Mouse (Mus musculus) hindbrain, embryonic 10.5 days (tissue): Measurements from ENCODE around the gene Sphk2. TPM values are rescaled to one million over a fixed set of nuclear protein-coding genes. Genes with fewer than 3 reads are reported as not detected.

Source experiments
- DNase-seq: peaks from one replicate; pipeline ENCODE4 v3.0.0-alpha.2; 2017; ENCODE audit warnings: low spot score
- H3K27ac ChIP-seq: fragments of 300-500 bp; sonication (generic); 2 replicates; pipeline ENCODE4 v1.5.1; 2016; ENCODE audit warnings: mild to moderate bottlenecking, moderate library complexity
- H3K27me3 ChIP-seq: fragments of 300-500 bp; sonication (generic); 2 replicates; pipeline ENCODE4 v1.6.1; 2016; ENCODE audit warnings: mild to moderate bottlenecking; ENCODE audit not compliant: poor library complexity, insufficient read depth, severe bottlenecking
- H3K36me3 ChIP-seq: fragments of 300-500 bp; sonication (generic); 2 replicates; pipeline ENCODE4 v1.6.1; 2016; ENCODE audit warnings: mild to moderate bottlenecking, moderate library complexity
- H3K4me1 ChIP-seq: fragments of 300-500 bp; sonication (generic); replicated peaks from 2 replicates; pipeline ENCODE4 v1.6.1; 2016; ENCODE audit warnings: mild to moderate bottlenecking
- H3K4me3 ChIP-seq: fragments of 300-500 bp; sonication (generic); 2 replicates; pipeline ENCODE4 v1.5.1; 2016; ENCODE audit warnings: mild to moderate bottlenecking, moderate library complexity
- H3K9me3 ChIP-seq: fragments of 300-500 bp; sonication (generic); 2 replicates; pipeline ENCODE4 v1.6.1; 2016; ENCODE audit warnings: mild to moderate bottlenecking, moderate library complexity
- WGBS: fragments of 180-500 bp; shearing (Covaris S2); methylation state at CpG from one replicate; pipeline ENCODE4 v1.1.7; 2016; 5-methylcytosine and 5-hydroxymethylcytosine counted together
- polyA plus RNA-seq: library from polyadenylated mRNA; unstranded; fragments of >200 nt; fragmentation: Nextera tagmentation; extraction: Ambion mirVana; gene quantifications from 2 replicates; pipeline ENCODE4 v1.2.1, GENCODE M21; 2016

The Sphk2 gene
- polyA plus RNA-seq, result 33.6 and 35.5 TPM in 2 replicates

DNA sequence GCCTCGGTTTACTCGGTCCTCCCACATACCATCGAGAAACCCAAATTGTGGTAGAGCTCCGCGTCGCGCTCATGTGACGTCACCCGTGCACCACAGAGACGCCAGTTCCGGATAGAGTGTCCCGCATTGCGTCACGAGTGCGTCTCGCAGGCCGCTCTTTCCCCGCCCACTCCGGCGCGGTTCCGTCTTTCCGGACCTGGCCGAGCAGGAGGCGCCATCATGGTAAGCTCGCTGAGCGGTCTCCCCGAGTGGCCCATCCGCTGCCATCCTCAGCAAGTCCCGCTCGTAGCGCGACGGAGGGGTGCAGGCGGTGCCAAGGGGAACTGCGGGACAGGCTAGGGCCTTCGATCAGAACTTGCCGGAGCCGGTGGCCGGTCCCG, at the start of gene Sphk2:
TSS of gene Sphk2 (minus strand) at position 85 of the 380 bp plus-strand sequence.
- H3K27ac ChIP-seq, result peak within 1 kb of the TSS; percentile 98
- H3K4me1 ChIP-seq, result peaks cover 69% of the 10 kb centered on the region
- WGBS, result under 1% methylated on average over 41 of the region's 41 CpGs
- H3K4me3 ChIP-seq, result peak within 1 kb of the TSS; percentile 91
- H3K9me3 ChIP-seq, result no peaks in the 10 kb centered on the region
- DNase-seq, result peak; percentile 99
- no peaks in the 10 kb centered on the region for H3K27me3 ChIP-seq
- peaks cover 51% of the 10 kb centered on the region for H3K36me3 ChIP-seq

GRCm38 (mm10) chr7:45767500-45767899, 49.7 kb upstream of the Sphk2 start:
- Histone ChIP-seq H3K4me3 (no peak overlapping the region), H3K27me3 (no peaks in the 10 kb centered on the region), H3K36me3 (no peaks in the 10 kb centered on the region), H3K9me3 (no peaks in the 10 kb centered on the region), H3K27ac (no peak overlapping the region), H3K4me1 (0 out of 2 replicates have a peak, but pooled peaks cover 10% of the 10 kb centered on the region)
- 91% methylated on average over 6 of the region's 6 CpGs for WGBS
- no peak for DNase-seq

DNA sequence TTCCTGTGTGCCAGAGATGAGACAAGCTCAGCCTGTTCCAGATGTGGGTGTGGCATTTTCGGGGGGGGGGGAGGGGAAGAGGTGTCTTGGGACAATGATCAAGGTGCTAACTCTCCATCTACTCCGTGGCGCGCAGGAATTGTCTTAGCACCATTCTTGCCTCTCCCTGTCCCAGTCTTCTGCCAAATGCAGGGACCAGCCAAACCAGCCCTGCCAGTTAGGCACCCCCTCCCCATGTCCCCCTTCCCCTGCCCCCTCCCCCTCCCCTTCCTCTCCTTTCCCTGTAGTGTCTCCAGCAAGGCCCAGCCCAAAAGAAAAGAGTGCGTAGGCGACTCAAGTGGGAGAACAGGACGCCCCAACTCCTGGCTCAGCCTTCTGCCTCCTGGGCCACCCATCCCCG, 49.0 kb upstream of the Sphk2 start:
- DNase-seq, result no peak
- no peaks in the 10 kb centered on the region for H3K27me3 ChIP-seq
- no peaks in the 10 kb centered on the region for H3K36me3 ChIP-seq
- WGBS, result 50% methylated on average over 8 of the region's 8 CpGs
- no peak overlapping the region for H3K27ac ChIP-seq
- no peak overlapping the region for H3K4me3 ChIP-seq
- no peaks in the 10 kb centered on the region for H3K9me3 ChIP-seq
- H3K4me1 ChIP-seq, result 0 out of 2 replicates have a peak, but pooled peaks cover 10% of the 10 kb centered on the region

- Histone ChIP-seq H3K4me1 (0 out of 2 replicates have a peak, but pooled peaks cover 10% of the 10 kb centered on the region), H3K36me3 (no peaks in the 10 kb centered on the region), H3K4me3 (no peak overlapping the region), H3K27me3 (no peaks in the 10 kb centered on the region), H3K9me3 (no peaks in the 10 kb centered on the region), H3K27ac (no peak overlapping the region)
- DNase-seq, result no peak
- WGBS, result 66% methylated on average over 8 of the region's 8 CpGs
These were observed 48.2 kb upstream of the Sphk2 start for GRCm38 (mm10) chr7:45765995-45766394.

- DNase-seq, result no peak
- Histone ChIP-seq H3K4me3 (no peak overlapping the region), H3K36me3 (no peaks in the 10 kb centered on the region), H3K27ac (no peak overlapping the region), H3K9me3 (no peaks in the 10 kb centered on the region), H3K27me3 (peaks cover 34% of the 10 kb centered on the region), H3K4me1 (peaks cover 13% of the 10 kb centered on the region)
- 60% methylated on average over 5 of the region's 5 CpGs for WGBS
These were observed 42.3 kb upstream of the Sphk2 start for GRCm38 (mm10) chr7:45760151-45760550.

- no peaks in the 10 kb centered on the region for H3K36me3 ChIP-seq
- peak; percentile 21 for DNase-seq
- peaks cover 34% of the 10 kb centered on the region for H3K27me3 ChIP-seq
- 5% methylated on average over 27 of the region's 27 CpGs for WGBS
- H3K4me3 ChIP-seq, result peak overlapping the region; percentile 43
- H3K4me1 ChIP-seq, result peaks cover 13% of the 10 kb centered on the region
- peak overlapping the region; percentile 66 for H3K27ac ChIP-seq
- no peaks in the 10 kb centered on the region for H3K9me3 ChIP-seq
These were observed 41.6 kb upstream of the Sphk2 start for GRCm38 (mm10) chr7:45759400-45759799.

GRCm38 (mm10) chr7:45755703-45756102, 37.9 kb upstream of the Sphk2 start:
- Histone ChIP-seq H3K4me1 (peaks cover 13% of the 10 kb centered on the region), H3K27ac (no peak overlapping the region), H3K9me3 (no peaks in the 10 kb centered on the region), H3K36me3 (no peaks in the 10 kb centered on the region), H3K27me3 (peaks cover 32% of the 10 kb centered on the region), H3K4me3 (no peak overlapping the region)
- no peak for DNase-seq
- WGBS, result 62% methylated on average over 6 of the region's 6 CpGs

DNA sequence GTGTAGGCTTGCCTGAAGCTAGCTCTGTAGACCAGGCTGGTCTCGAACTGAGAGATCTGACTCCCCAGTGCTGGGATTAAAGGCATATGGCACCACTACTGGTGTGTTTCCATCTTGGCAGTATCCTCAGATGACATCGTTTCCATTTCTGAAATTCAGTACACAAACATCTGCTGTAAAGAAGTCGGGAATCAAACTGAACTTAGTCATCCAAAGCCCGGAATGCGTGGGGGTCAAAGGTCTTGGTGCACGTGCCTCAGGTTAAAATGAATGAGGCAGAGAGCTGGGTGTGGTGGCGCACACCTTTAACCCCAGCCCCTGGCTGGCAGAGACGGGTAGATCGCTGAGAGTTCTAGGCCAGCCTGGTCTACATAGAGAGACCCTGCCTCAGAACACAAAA, 32.4 kb upstream of the Sphk2 start:
- Histone ChIP-seq H3K9me3 (0 out of 2 replicates have a peak, but pooled peaks cover 6% of the 10 kb centered on the region), H3K4me3 (no peak overlapping the region), H3K4me1 (peaks cover 8% of the 10 kb centered on the region), H3K36me3 (no peaks in the 10 kb centered on the region), H3K27me3 (no peaks in the 10 kb centered on the region), H3K27ac (no peak overlapping the region)
- no peak for DNase-seq
- 78% methylated on average over 9 of the region's 9 CpGs for WGBS

DNA sequence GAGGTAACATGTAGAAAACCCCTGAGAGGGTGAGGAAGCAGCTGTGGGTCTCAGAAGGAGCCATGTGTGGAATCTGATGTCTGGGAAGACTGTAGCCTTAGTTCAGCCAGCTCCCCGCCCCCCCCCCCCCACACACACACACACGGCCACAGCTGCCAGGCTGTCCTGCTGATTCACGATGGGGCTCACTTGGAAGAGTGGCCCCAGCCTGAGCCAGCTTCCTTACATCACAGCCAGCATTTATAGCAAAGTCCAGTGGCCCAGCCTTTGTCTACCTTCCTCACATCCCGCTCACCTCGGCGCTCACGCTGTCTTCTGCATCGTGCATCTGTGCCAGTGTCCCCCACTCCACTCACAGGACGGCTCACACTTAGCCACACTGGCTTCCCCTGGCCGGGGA, 31.6 kb upstream of the Sphk2 start:
- H3K36me3 ChIP-seq, result no peaks in the 10 kb centered on the region
- H3K27me3 ChIP-seq, result no peaks in the 10 kb centered on the region
- 0 out of 2 replicates have a peak, but pooled peaks cover 6% of the 10 kb centered on the region for H3K9me3 ChIP-seq
- 54% methylated on average over 10 of the region's 10 CpGs for WGBS
- peaks cover 8% of the 10 kb centered on the region for H3K4me1 ChIP-seq
- 0 out of 2 replicates have a peak overlapping the region, but pooled peaks have one; percentile 1 for H3K27ac ChIP-seq
- DNase-seq, result no peak
- no peak overlapping the region for H3K4me3 ChIP-seq

DNA sequence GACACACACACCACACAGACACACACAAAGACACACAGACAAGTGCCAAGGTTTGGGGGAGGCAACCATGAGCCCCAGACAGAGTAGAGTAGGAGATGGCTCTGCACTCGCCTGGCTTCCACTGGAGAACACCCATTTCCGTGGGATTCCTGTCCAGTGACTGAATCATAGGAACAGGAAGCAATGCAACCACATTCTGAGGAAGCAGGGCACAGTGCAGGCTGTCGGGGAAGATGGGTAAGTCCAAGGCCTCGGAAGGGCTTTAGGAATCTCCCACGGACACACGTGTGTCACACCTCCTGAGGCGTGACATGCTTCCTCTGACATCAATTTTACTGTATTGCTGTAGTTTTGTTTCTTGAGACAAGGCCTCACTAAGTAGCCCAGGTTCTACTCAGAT, 30.3 kb upstream of the Sphk2 start:
- H3K4me3 ChIP-seq, result no peak overlapping the region
- 83% methylated on average over 7 of the region's 7 CpGs for WGBS
- no peak for DNase-seq
- peaks cover 8% of the 10 kb centered on the region for H3K4me1 ChIP-seq
- 0 out of 2 replicates have a peak, but pooled peaks cover 6% of the 10 kb centered on the region for H3K9me3 ChIP-seq
- H3K27ac ChIP-seq, result no peak overlapping the region
- no peaks in the 10 kb centered on the region for H3K36me3 ChIP-seq
- no peaks in the 10 kb centered on the region for H3K27me3 ChIP-seq

DNA sequence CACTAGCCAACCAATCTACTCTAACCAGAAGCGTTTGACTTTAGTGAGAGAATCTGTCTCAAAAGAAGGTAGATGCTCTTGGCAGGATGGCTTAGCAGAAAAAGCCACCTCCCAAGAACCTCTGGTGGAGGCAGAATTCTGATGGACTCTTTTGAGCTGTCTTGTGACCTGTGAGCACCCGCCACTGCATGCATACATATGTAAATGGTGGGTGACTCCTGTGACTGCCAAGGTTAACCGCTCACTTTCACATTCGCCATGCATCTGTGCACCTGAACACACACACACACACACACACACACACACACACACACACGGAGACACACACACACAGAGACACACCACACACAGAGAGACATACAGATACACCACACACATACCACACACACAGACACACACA, 29.6 kb upstream of the Sphk2 start:
- WGBS, result 89% methylated on average over 5 of the region's 5 CpGs
- no peak for DNase-seq
- Histone ChIP-seq H3K27me3 (no peaks in the 10 kb centered on the region), H3K4me1 (peaks cover 8% of the 10 kb centered on the region), H3K36me3 (no peaks in the 10 kb centered on the region), H3K9me3 (0 out of 2 replicates have a peak, but pooled peaks cover 6% of the 10 kb centered on the region), H3K27ac (no peak overlapping the region), H3K4me3 (no peak overlapping the region)

GRCm38 (mm10) chr7:45746518-45746917, 28.7 kb upstream of the Sphk2 start:
- Histone ChIP-seq H3K27ac (no peak overlapping the region), H3K27me3 (peaks cover 8% of the 10 kb centered on the region), H3K4me1 (peaks cover 18% of the 10 kb centered on the region), H3K36me3 (no peaks in the 10 kb centered on the region), H3K4me3 (no peak overlapping the region), H3K9me3 (0 out of 2 replicates have a peak, but pooled peaks cover 6% of the 10 kb centered on the region)
- WGBS, result 65% methylated on average over 6 of the region's 6 CpGs
- no peak for DNase-seq

- DNase-seq, result peak; percentile 62
- Histone ChIP-seq H3K9me3 (0 out of 2 replicates have a peak, but pooled peaks cover 6% of the 10 kb centered on the region), H3K4me1 (peaks cover 18% of the 10 kb centered on the region), H3K27ac (no peak overlapping the region), H3K36me3 (no peaks in the 10 kb centered on the region), H3K4me3 (no peak overlapping the region), H3K27me3 (peaks cover 14% of the 10 kb centered on the region)
- WGBS, result 48% methylated on average over 2 of the region's 2 CpGs
These were observed 26.6 kb upstream of the Sphk2 start for GRCm38 (mm10) chr7:45744387-45744786.

- Histone ChIP-seq H3K9me3 (0 out of 2 replicates have a peak, but pooled peaks cover 6% of the 10 kb centered on the region), H3K27ac (no peak overlapping the region), H3K36me3 (no peaks in the 10 kb centered on the region), H3K4me1 (peaks cover 13% of the 10 kb centered on the region; the same call in 1 of the 2 replicates), H3K27me3 (peaks cover 14% of the 10 kb centered on the region), H3K4me3 (peak overlapping the region; percentile 14; the same call in 1 of the 2 replicates)
- 37% methylated on average over 19 of the region's 19 CpGs for WGBS
- DNase-seq, result no peak
These were observed 24.5 kb upstream of the Sphk2 start for GRCm38 (mm10) chr7:45742338-45742737.
